ENCODE assay signal across 17 mouse cellular contexts in the genomic region with DNA sequence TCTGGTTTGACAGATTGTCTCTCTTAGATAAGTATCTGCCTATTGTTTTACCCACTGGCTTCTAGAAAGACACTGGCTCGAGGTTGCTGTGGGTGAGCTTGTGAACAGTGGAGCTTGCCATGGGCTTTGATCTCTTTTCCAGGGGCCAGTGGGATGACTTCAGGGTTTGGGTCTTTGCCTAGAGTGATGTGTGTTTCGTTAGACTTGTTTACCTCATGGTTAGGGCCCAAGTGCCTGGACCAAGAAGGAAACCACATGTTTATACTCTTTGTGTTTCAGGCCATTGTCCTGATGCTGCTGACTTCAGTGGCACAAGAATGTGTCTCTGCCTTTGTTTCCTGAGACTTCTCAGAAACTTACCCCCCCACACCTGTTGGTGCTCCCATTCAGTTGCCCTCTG. TPM values are rescaled to one million over a fixed set of nuclear protein-coding genes. Genes with fewer than 3 reads are reported as not detected.
DNase-seq lines count a peak whose midpoint lies in the region; ATAC-seq lines count a peak whose summit lies in the region.
"Had no signal": no experiment of that assay in that cellular context is flagged by ENCODE, and none has a peak within 500 bp of the region (broad histone marks: within the 10 kb centered on the region; RNA-seq: fewer than 3 reads in every experiment).

No protein-coding gene starts in this region.

- peaks cover 48% of the 10 kb centered on the region for H3K4me1 ChIP-seq in heart, embryonic 10.5 days
- H3K4me1 ChIP-seq in embryonic facial prominence, embryonic 12.5 days: peaks cover 50% of the 10 kb centered on the region
- H3K4me1 ChIP-seq in limb, embryonic 13.5 days: peaks cover 55% of the 10 kb centered on the region
- H3K4me1 ChIP-seq in intestine, embryonic 15.5 days (replicated peaks): peaks cover 13% of the 10 kb centered on the region; the same call in 1 of the 2 replicates

- no peak overlapping the region for H3K4me3 ChIP-seq in heart, embryonic 10.5 days
- no peak overlapping the region for H3K4me3 ChIP-seq in embryonic facial prominence, embryonic 12.5 days
- no peak overlapping the region for H3K4me3 ChIP-seq in limb, embryonic 13.5 days
- no peak overlapping the region for H3K4me3 ChIP-seq in intestine, embryonic 15.5 days (replicated peaks)
- H3K4me3 ChIP-seq: forebrain, embryonic 13.5 days; hindbrain, embryonic 10.5 days; liver, embryonic 13.5 days; megakaryocyte, embryonic 14.5 days had no signal

- no peaks in the 10 kb centered on the region for H3K9me3 ChIP-seq in heart, embryonic 10.5 days
- H3K9me3 ChIP-seq in embryonic facial prominence, embryonic 12.5 days: no peaks in the 10 kb centered on the region
- no peaks in the 10 kb centered on the region for H3K9me3 ChIP-seq in limb, embryonic 13.5 days
- H3K9me3 ChIP-seq in intestine, embryonic 15.5 days: no peaks in the 10 kb centered on the region
- H3K9me3 ChIP-seq: forebrain, embryonic 13.5 days; hindbrain, embryonic 10.5 days; liver, embryonic 13.5 days; megakaryocyte, embryonic 14.5 days had no signal

- WGBS in heart, embryonic 10.5 days: 50% methylated on average over 2 of the region's 2 CpGs
- 49% methylated on average over 2 of the region's 2 CpGs for WGBS in embryonic facial prominence, embryonic 12.5 days
- WGBS in limb, embryonic 13.5 days: 30% methylated on average over 2 of the region's 2 CpGs
- 32% methylated on average over 2 of the region's 2 CpGs for WGBS in intestine, embryonic 15.5 days

- H3K27ac ChIP-seq in heart, embryonic 10.5 days: peak overlapping the region; percentile 4; the same call in 1 of the 2 replicates
- peak overlapping the region; percentile 78 for H3K27ac ChIP-seq in embryonic facial prominence, embryonic 12.5 days
- H3K27ac ChIP-seq in limb, embryonic 13.5 days: peak overlapping the region; percentile 16; the same call in 1 of the 2 replicates
- H3K27ac ChIP-seq in intestine, embryonic 15.5 days: no peak overlapping the region
- H3K27ac ChIP-seq: forebrain, embryonic 13.5 days; hindbrain, embryonic 10.5 days; liver, embryonic 13.5 days had no signal

- H3K36me3 ChIP-seq in heart, embryonic 10.5 days: peaks cover 42% of the 10 kb centered on the region
- H3K36me3 ChIP-seq in embryonic facial prominence, embryonic 12.5 days: peaks cover 28% of the 10 kb centered on the region
- H3K36me3 ChIP-seq in limb, embryonic 13.5 days: peaks cover 34% of the 10 kb centered on the region
- H3K36me3 ChIP-seq in intestine, embryonic 15.5 days: peaks cover 14% of the 10 kb centered on the region; the same call in 1 of the 2 replicates

- H3K9ac ChIP-seq in embryonic facial prominence, embryonic 12.5 days: no peak overlapping the region; the same call in 1 of the 2 replicates
- H3K9ac ChIP-seq in limb, embryonic 13.5 days: peak overlapping the region; percentile 25; the same call in 1 of the 2 replicates
- no peak overlapping the region for H3K9ac ChIP-seq in intestine, embryonic 15.5 days
- H3K9ac ChIP-seq: forebrain, embryonic 13.5 days; liver, embryonic 13.5 days had no signal

- no peak for DNase-seq in heart, embryonic 10.5 days (ENCODE audit: low spot score)
- DNase-seq in heart, adult 9 months (ENCODE audit: low spot score in 2 of 2): no peak
- peak; percentile 80 for DNase-seq in lung, postnatal 25 days (ENCODE audit: low spot score)
- no peak for DNase-seq in Muller cell, postnatal 12 days (ENCODE audit: inconsistent ontology term)
- DNase-seq: cerebellum, adult 11 months; cerebellum, postnatal 36 days; kidney, adult 8-10 months; liver, embryonic 13.5 days; right cerebral cortex, postnatal 14 days; thymus, adult 18-20 months had no signal

- no peak overlapping the region for H3K4me2 ChIP-seq in embryonic facial prominence, embryonic 12.5 days (replicated peaks)
- H3K4me2 ChIP-seq in limb, embryonic 13.5 days (replicated peaks): no peak overlapping the region
- H3K4me2 ChIP-seq in intestine, embryonic 15.5 days (replicated peaks): no peak overlapping the region
- H3K4me2 ChIP-seq: forebrain, embryonic 13.5 days; liver, embryonic 13.5 days had no signal

- no peaks in the 10 kb centered on the region for H3K27me3 ChIP-seq in heart, embryonic 10.5 days (ENCODE audit: insufficient read depth, poor library complexity, severe bottlenecking)
- H3K27me3 ChIP-seq in embryonic facial prominence, embryonic 12.5 days: no peaks in the 10 kb centered on the region
- no peaks in the 10 kb centered on the region for H3K27me3 ChIP-seq in limb, embryonic 13.5 days
- no peaks in the 10 kb centered on the region for H3K27me3 ChIP-seq in intestine, embryonic 15.5 days (replicated peaks)
- H3K27me3 ChIP-seq: forebrain, embryonic 13.5 days; liver, embryonic 13.5 days; megakaryocyte, embryonic 14.5 days had no signal

- ATAC-seq in embryonic facial prominence, embryonic 12.5 days (ENCODE audit: insufficient number of reproducible peaks, insufficient read depth, low FRiP score, low TSS enrichment): no peak
- ATAC-seq in limb, embryonic 13.5 days (ENCODE audit: low FRiP score, low read depth): no peak
- ATAC-seq in intestine, embryonic 15.5 days: no peak
- ATAC-seq: forebrain, embryonic 13.5 days; midbrain, embryonic 16.5 days had no signal

RNA-seq across cellular contexts. Expression of gene Mrps18a, which starts 4.7 kb away (rescaled TPM):
- 150 and 166 TPM in 2 replicates for polyA plus RNA-seq in heart, embryonic 10.5 days (2016; fragmentation: Nextera tagmentation; extraction: Ambion mirVana)
- 136 and 138 TPM in 2 replicates for polyA plus RNA-seq in embryonic facial prominence, embryonic 12.5 days (2016; fragmentation: Nextera tagmentation; extraction: Ambion mirVana)
- 141 and 143 TPM in 2 replicates for polyA plus RNA-seq in limb, embryonic 13.5 days (2015; fragmentation: Nextera tagmentation; extraction: Ambion mirVana)
- polyA plus RNA-seq in intestine, embryonic 15.5 days (2015; fragmentation: Nextera tagmentation; extraction: Ambion mirVana): 153 and 158 TPM in 2 replicates

RNA-seq across cellular contexts. Expression of gene Rsph9, which starts 28.5 kb away (rescaled TPM):
- polyA plus RNA-seq in heart, embryonic 10.5 days (2016; fragmentation: Nextera tagmentation; extraction: Ambion mirVana): 5.1 and 7.3 TPM in 2 replicates
- 11.7 and 12.2 TPM in 2 replicates for polyA plus RNA-seq in embryonic facial prominence, embryonic 12.5 days (2016; fragmentation: Nextera tagmentation; extraction: Ambion mirVana)
- polyA plus RNA-seq in limb, embryonic 13.5 days (2015; fragmentation: Nextera tagmentation; extraction: Ambion mirVana): 11.1 and 11.4 TPM in 2 replicates
- polyA plus RNA-seq in intestine, embryonic 15.5 days (2015; fragmentation: Nextera tagmentation; extraction: Ambion mirVana): 8.1 and 8.6 TPM in 2 replicates

RNA-seq across cellular contexts. Expression of gene Mad2l1bp, which starts 37.9 kb away (rescaled TPM):
- 39.9 and 41.6 TPM in 2 replicates for polyA plus RNA-seq in heart, embryonic 10.5 days (2016; fragmentation: Nextera tagmentation; extraction: Ambion mirVana)
- polyA plus RNA-seq in embryonic facial prominence, embryonic 12.5 days (2016; fragmentation: Nextera tagmentation; extraction: Ambion mirVana): 33.0 and 33.7 TPM in 2 replicates
- 36.4 and 39.0 TPM in 2 replicates for polyA plus RNA-seq in limb, embryonic 13.5 days (2015; fragmentation: Nextera tagmentation; extraction: Ambion mirVana)
- polyA plus RNA-seq in intestine, embryonic 15.5 days (2015; fragmentation: Nextera tagmentation; extraction: Ambion mirVana): 33.8 and 36.3 TPM in 2 replicates

RNA-seq across cellular contexts. Expression of gene Gtpbp2, which starts 45.3 kb away (rescaled TPM):
- 32.3 and 34.9 TPM in 2 replicates for polyA plus RNA-seq in heart, embryonic 10.5 days (2016; fragmentation: Nextera tagmentation; extraction: Ambion mirVana)
- 48.8 and 50.2 TPM in 2 replicates for polyA plus RNA-seq in embryonic facial prominence, embryonic 12.5 days (2016; fragmentation: Nextera tagmentation; extraction: Ambion mirVana)
- polyA plus RNA-seq in limb, embryonic 13.5 days (2015; fragmentation: Nextera tagmentation; extraction: Ambion mirVana): 45.2 and 49.3 TPM in 2 replicates
- 25.1 and 32.4 TPM in 2 replicates for polyA plus RNA-seq in intestine, embryonic 15.5 days (2015; fragmentation: Nextera tagmentation; extraction: Ambion mirVana)
